Mouse (Mus musculus) megakaryocyte, embryonic 14.5 days (primary cell): ENCODE measurements around the gene Epha10. TPM values are rescaled to one million over a fixed set of nuclear protein-coding genes. Genes with fewer than 3 reads are reported as not detected.
A peak's percentile ranks its signal among the peaks of the same experiment; 100 is the strongest.
"Not testable (repeated sequence)": the region's sequence is repeated elsewhere in the genome, so short reads cannot be mapped to it uniquely, and the experiment has no call there.

Experiments used
- H3K27me3 ChIP-seq: replicated peaks from 2 replicates; pipeline ENCODE3; 2012; ENCODE audit warnings: inconsistent platforms
- H3K36me3 ChIP-seq: replicated peaks from 2 replicates; pipeline ENCODE3; 2012; ENCODE audit warnings: low read length, inconsistent platforms, mixed read lengths
- H3K4me1 ChIP-seq: 2 replicates; pipeline ENCODE4 v1.6.1; 2012; ENCODE audit warnings: inconsistent platforms
- H3K4me3 ChIP-seq: replicated peaks from 2 replicates; pipeline ENCODE3; 2012; ENCODE audit warnings: moderate library complexity, mild to moderate bottlenecking, inconsistent platforms
- H3K9me3 ChIP-seq: 2 replicates; pipeline ENCODE4 v1.6.1; 2012; ENCODE audit warnings: inconsistent platforms
- FLI1 ChIP-seq: IDR thresholded peaks from 2 replicates; pipeline ENCODE4 v1.6.1; 2012; ENCODE audit warnings: low read length, inconsistent platforms, mixed read lengths
- GATA1 ChIP-seq: IDR thresholded peaks from 3 replicates; pipeline ENCODE4 v1.6.1; 2012; ENCODE audit warnings: mixed read lengths, low read length, inconsistent platforms, borderline replicate concordance
- polyA plus RNA-seq: library from polyadenylated mRNA; stranded (reverse); fragments of >175 nt; gene quantifications from 2 replicates; pipeline ENCODE4 v1.2.3, GENCODE M21; 2012; ENCODE audit warnings: low replicate concordance; ENCODE audit not compliant: insufficient read depth

The Epha10 gene
- polyA plus RNA-seq, 1 experiment: not detected

DNA sequence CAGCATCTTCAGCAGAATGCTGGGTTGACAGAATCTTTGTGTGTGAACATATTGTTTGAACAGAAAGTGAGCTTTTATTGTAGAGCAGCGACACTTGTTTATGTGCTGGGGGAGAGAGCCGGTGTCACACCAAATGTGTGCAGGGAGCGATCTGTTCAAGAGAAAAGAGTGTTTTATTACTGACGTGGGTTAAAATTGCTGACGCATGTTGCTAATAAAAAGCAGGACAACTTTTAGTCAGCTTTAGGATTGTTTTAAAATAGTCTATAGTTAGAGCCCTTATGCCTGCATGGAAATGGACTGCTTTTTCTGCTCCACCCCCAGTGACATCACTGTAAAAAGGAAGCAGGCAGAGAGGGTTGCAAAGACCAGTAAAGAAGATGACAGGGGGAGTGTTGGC, 10.1 kb downstream of the Epha10 start:
- TF ChIP-seq GATA1: no peak
- no peak for TF ChIP-seq FLI1
- Histone ChIP-seq H3K4me3 (no peak overlapping the region), H3K9me3 (peaks cover 2% of the 10 kb centered on the region; the same call in 1 of the 2 replicates), H3K27me3 (peaks cover 84% of the 10 kb centered on the region), H3K36me3 (no peaks in the 10 kb centered on the region), H3K4me1 (peaks cover 13% of the 10 kb centered on the region)

DNA sequence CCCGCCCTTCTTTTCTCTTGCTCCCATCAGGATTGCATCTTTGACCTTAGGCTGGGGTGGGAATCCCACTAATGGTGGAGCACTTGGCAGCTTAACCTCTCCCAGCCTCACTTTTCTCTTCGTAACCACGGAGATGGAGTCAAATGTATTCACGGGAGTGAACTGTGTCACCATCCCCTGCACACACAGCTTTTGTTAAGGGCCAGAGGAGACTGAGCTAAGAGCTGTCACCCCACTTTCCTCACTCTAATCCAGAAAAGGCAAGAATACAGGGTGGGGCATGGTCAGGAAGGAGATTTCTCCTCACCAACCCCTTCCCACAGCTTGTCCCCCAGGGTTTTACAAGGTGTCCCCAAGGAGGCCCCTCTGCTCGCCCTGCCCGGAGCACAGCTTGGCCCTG, 13.1 kb downstream of the Epha10 start:
- no peak overlapping the region for H3K4me3 ChIP-seq
- H3K36me3 ChIP-seq: no peaks in the 10 kb centered on the region
- peaks cover 13% of the 10 kb centered on the region for H3K4me1 ChIP-seq
- no peak for TF ChIP-seq GATA1
- no peak for TF ChIP-seq FLI1
- no peaks in the 10 kb centered on the region for H3K9me3 ChIP-seq
- H3K27me3 ChIP-seq: peaks cover 83% of the 10 kb centered on the region

DNA sequence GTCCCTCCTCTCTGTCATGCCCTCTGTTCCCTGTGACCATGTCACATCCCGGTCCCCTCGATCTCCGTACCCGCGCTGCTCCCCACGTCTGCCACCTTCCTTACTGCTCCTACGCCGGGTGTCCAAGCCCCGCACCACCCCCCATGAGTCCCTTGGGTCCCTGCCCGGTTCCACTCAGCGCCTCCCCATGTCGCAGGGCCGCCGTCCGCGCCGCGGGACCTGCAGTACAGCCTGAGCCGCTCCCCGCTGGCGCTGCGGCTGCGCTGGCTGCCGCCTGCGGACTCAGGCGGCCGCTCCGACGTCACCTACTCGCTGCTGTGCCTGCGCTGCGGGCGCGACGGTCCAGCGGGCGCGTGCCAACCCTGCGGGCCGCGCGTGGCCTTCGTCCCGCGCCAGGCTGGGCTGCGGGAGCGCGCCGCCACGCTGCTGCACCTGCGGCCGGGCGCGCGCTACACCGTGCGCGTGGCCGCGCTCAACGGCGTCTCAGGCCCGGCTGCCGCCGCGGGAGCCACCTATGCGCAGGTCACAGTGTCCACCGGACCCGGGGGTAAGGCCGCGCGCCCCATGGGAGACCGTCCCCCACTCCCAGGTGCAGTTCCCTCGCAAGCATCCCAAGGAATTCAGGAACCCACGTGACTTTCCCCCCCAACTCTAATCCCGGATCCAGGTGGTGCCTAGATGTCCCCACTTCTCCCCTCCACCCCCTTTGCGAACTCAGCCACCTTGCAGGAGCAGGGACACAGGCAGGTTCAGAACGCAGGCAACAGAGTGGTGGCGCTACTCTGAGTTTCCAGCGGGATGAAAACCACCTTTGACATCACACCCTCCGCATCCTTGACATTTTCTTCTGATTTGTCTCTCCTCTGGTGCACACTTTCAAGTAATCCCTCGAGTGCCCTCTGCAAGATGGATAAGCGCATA, 14.1 kb downstream of the Epha10 start:
- TF ChIP-seq GATA1 (no peak), FLI1 (no peak)
- peak overlapping the region; percentile 79 for H3K4me3 ChIP-seq

DNA sequence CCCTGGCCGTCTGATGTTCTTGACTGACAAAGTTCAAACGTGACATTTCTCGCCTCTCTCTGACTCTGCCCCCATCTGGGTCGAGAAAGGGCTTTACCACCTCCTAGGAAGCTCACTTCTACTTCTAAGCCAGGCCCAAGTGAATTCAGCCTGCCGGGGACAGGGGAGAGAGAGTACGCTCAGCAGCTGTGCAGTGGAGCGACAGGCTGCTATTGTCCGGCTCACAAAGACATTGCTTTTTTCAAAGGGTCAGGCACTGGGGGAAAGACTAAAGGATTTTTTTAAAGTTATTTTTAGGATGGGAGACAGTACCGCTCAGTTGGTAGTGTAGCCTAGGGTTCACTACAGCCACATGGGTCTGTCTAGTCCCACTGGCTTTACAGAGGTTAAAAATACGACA, 17.7 kb downstream of the Epha10 start:
- no peak for TF ChIP-seq GATA1
- TF ChIP-seq FLI1: no peak
- H3K4me3 ChIP-seq: no peak overlapping the region
- H3K4me1 ChIP-seq: peaks cover 20% of the 10 kb centered on the region
- no peaks in the 10 kb centered on the region for H3K36me3 ChIP-seq
- H3K9me3 ChIP-seq: no peaks in the 10 kb centered on the region
- peaks cover 85% of the 10 kb centered on the region for H3K27me3 ChIP-seq

More for the DNA sequence above, 14.1 kb downstream of the Epha10 start:
- H3K4me1 ChIP-seq: peaks cover 16% of the 10 kb centered on the region
- H3K36me3 ChIP-seq: no peaks in the 10 kb centered on the region
- no peaks in the 10 kb centered on the region for H3K9me3 ChIP-seq
- H3K27me3 ChIP-seq: peaks cover 86% of the 10 kb centered on the region

DNA sequence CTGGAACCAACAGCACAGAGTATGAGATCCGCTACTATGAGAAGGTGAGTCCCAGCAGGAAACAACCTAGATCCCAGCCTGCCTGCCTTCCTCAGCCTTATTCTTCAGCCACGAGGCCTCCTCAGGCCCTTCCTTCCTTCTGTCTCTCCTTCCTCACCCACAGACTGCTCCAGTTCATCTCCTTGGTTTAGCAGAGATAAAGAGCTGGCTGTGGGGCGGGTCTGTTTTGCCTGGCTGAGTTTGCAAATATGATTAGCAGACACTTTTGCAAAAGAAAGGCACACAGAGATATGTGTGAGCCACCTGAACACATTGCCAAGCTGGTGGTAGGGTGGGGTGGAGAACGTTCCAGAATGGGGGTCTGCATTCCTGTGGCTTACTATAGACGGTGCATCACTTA, 19.2 kb downstream of the Epha10 start:
- Histone ChIP-seq H3K9me3 (no peaks in the 10 kb centered on the region), H3K4me1 (peaks cover 18% of the 10 kb centered on the region), H3K36me3 (no peaks in the 10 kb centered on the region), H3K4me3 (no peak overlapping the region), H3K27me3 (peaks cover 79% of the 10 kb centered on the region)
- TF ChIP-seq GATA1 (no peak), FLI1 (no peak)

DNA sequence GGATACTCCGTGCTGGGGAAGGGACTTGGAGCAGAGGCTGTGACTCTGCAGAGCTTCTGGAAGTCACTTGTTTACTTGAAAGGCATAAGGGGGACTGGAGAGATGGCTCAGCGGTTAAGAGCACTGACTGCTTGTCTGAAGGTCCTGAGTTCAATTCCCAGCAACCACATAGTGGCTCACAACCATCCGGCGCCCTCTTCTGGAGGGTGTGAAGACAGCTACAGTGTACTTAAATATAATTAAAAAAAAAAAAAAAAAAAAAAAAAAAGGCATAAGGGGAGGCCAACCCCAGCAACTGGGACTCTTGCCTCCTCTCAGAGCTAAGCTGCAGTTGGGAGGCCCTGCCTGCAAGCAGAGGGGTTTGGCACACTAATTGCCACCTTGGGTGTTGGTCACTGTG, 24.7 kb downstream of the Epha10 start:
- Histone ChIP-seq H3K27me3 (peaks cover 66% of the 10 kb centered on the region), H3K36me3 (no peaks in the 10 kb centered on the region), H3K4me1 (peaks cover 22% of the 10 kb centered on the region), H3K9me3 (peaks cover 13% of the 10 kb centered on the region), H3K4me3 (no peak overlapping the region)
- TF ChIP-seq FLI1 (no peak), GATA1 (no peak)

DNA sequence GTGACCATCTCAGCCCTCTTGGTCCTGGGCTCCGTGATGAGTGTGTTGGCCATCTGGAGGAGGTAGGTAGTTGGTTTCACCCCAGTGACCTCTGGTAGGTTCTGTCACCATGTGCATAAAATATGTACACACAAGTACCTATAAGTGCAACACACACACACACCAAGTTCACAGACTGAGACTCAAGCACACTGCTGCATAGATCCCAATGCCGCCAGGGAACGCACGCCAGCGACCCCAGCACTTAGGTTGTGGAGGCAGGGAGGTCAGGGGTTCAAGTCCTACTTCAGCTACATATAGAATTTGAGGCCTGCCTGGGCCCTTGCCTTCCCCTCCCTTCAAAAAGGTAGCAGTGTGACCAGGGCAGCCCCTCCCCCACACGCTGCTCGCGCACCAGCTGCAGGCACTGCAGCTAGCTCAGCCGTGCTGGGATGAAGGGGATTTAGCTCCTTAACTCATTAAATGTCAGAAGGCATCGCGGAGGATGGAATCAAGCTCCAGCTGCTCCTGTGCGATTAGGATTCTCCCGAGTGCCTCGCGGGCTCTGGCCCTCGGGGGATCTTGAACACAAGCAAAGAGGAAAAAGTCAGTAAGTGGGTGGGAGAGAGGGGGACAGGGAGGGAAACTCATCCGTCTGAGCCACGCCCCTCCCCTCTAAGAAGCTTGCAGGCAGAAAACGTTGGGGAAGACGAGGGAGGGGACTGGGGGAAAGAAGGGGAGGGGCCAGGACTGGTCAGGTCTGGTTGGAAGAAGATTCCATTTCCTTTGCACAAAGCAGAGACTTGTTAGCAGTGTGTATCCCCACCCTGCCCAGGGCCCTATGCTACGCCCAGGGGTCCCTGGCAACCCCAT, 25.5 kb downstream of the Epha10 start:
- H3K4me1 ChIP-seq: peaks cover 22% of the 10 kb centered on the region
- peaks cover 64% of the 10 kb centered on the region for H3K27me3 ChIP-seq
- peaks cover 19% of the 10 kb centered on the region for H3K9me3 ChIP-seq
- peak overlapping the region; percentile 56 for H3K4me3 ChIP-seq
- no peaks in the 10 kb centered on the region for H3K36me3 ChIP-seq
- no peak for TF ChIP-seq FLI1
- TF ChIP-seq GATA1: no peak

DNA sequence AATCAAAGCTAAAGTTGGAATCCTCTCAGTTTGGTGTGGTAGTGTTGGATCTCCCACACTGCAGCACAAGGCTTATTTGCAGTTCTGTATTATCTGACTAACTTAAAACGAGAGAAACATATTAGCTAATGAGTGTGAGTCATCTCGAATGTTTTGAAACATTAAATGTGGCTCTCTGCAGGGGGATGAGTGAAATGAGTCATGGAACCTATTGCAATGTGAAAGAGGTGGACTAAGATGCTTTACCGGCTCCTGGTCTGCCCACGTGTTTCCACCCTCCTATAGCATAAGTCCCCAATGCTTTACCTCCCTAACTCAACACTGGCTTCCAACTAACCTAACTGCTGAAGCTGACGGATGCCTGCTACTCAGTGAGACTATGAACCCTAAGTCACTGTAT, 47.4 kb downstream of the Epha10 start:
- no peaks in the 10 kb centered on the region for H3K9me3 ChIP-seq
- H3K27me3 ChIP-seq: no peaks in the 10 kb centered on the region
- peaks cover 82% of the 10 kb centered on the region for H3K36me3 ChIP-seq
- no peak overlapping the region for H3K4me3 ChIP-seq
- H3K4me1 ChIP-seq: peaks cover 33% of the 10 kb centered on the region
- TF ChIP-seq FLI1 (no peak), GATA1 (no peak)

DNA sequence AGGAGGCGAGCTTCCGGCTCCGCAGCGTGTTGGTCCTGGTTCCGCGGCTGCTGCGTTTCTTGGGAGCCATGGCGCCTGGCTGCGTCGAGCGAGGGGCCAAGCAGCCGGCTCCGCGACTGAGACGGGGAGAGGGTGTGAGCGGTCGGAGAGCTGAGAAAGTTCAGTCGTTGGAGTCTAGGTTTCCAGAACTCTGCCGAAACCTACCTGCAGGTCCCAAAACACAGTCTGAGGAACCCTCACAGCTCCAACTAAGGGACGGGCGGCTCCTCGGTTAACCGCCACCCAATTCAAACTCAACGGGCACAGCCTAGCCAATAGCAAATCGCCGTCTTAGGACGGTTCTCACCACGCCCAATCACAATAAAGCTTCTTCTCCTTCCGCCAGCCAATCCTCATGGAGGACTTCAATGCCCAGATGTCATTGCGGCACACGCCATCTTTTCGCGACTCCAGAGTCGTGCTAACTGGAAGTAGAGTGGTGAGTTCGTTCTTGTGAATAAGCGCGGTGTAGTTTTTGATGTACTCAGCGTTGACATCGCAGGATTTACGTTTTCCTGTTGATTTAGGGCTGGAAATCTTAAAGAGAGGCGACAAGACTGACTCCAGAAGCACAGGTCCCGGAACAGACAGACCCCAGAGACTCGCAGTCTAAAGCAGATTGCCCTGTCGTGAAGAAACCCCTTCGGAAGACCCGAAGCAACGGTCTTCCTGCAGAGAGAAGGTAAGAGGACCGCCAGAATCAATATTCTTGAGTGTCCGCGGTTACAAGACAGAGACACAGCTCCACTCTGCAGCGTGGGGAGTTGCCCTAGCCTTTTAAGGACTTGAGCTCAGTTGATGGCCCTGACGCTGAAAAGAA, 56.1 kb downstream of the Epha10 start, which contains the start of gene 9930104L06Rik:
9930104L06Rik (plus strand) TSS at position 436 of the 859 bp plus-strand sequence.
- no peaks in the 10 kb centered on the region for H3K9me3 ChIP-seq
- H3K4me3 ChIP-seq: peak within 1 kb of the TSS; percentile 99
- peaks cover 31% of the 10 kb centered on the region for H3K4me1 ChIP-seq
- H3K36me3 ChIP-seq: peaks cover 38% of the 10 kb centered on the region
- 0 out of 2 replicates have a peak, but pooled peaks have one; percentile 46 for TF ChIP-seq FLI1
- no peak for TF ChIP-seq GATA1
- H3K27me3 ChIP-seq: no peaks in the 10 kb centered on the region

DNA sequence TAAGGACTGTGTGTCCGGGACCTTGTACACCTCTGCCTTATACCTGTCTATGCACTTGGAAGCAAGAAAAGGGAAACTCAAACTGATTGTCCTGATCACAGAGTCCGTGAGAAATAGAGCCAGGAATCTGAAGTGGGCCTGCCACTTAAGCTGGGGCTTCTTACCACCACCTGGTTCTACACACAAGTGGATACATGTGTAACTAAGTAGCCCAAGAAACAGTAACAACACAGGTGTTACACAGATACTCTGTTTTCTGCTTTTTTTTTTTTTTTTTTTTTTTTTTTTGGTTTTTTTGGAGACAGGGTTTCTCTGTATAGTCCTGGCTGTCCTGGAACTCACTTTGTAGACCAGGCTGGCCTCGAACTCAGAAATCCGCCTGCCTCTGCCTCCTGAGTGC, 58.5 kb downstream of the Epha10 start, which contains the start of gene Cdca8:
Cdca8 (minus strand) TSS at position 101 of the 400 bp plus-strand sequence.
- peaks cover 60% of the 10 kb centered on the region for H3K36me3 ChIP-seq
- peaks cover 37% of the 10 kb centered on the region for H3K4me1 ChIP-seq
- H3K9me3 ChIP-seq, H3K27me3 ChIP-seq: not testable (repeated sequence)
- H3K4me3 ChIP-seq: peak within 1 kb of the TSS; percentile 51
